Mouse (Mus musculus) megakaryocyte, embryonic 14.5 days (primary cell): ENCODE results near the gene Fbn1.

ENCODE experiments used
- FLI1 ChIP-seq: IDR thresholded peaks from 2 replicates; pipeline ENCODE4 v1.6.1; 2012; ENCODE audit warnings: low read length, inconsistent platforms, mixed read lengths
- GATA1 ChIP-seq: IDR thresholded peaks from 3 replicates; pipeline ENCODE4 v1.6.1; 2012; ENCODE audit warnings: mixed read lengths, low read length, inconsistent platforms, borderline replicate concordance

DNA sequence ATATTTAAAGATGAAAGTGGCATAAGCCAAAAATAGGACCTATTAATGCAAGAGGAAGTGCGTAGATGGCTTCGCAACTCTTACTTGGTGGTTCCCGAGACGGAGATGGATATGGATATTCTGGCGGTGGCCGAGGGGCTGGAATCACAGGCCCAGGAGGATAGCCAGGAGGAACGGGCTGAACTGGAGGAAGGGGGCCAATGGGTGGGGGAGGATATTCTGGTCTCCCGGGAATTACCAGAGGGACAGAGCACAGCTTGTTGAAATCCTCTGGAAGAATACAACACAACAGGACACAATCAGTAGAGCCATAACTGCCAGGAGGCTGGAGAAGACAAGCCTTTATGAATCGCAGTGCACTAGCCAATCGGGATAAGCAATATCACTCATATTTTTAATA, 118.0 kb downstream of the Fbn1 start:
- TF ChIP-seq FLI1 (no peak), GATA1 (no peak)
